Mouse (Mus musculus) embryonic facial prominence, embryonic 14.5 days (tissue): ENCODE measurements at regions not wholly inside any gene's neighbourhood (a gene's known extent, or its start where the extent isn't known, plus 50 kb on each side); places are given as distances from the start of the nearest gene placed in this dataset.
A peak's percentile ranks its signal among the peaks of the same experiment; 100 is the strongest.
"Not testable (repeated sequence)": the region's sequence is repeated elsewhere in the genome, so short reads cannot be mapped to it uniquely, and the experiment has no call there.

Experiments used
- ATAC-seq: fragments of 200-750 bp; cut with Nextera tagmentation; 2 replicates; pipeline ENCODE4 v1.8.0; 2017; ENCODE audit warnings: low read depth, moderate number of reproducible peaks, moderate TSS enrichment
- DNase-seq: peaks from one replicate; pipeline ENCODE4 v3.0.0-alpha.2; 2015; ENCODE audit warnings: low spot score
- H3K27ac ChIP-seq: fragments of 300-500 bp; sonication (generic); replicated peaks from 2 replicates; pipeline ENCODE4 v1.5.1; 2014; ENCODE audit warnings: low read depth, mild to moderate bottlenecking, low read length, moderate library complexity
- H3K27me3 ChIP-seq: fragments of 300-500 bp; sonication (generic); replicated peaks from 2 replicates; pipeline ENCODE4 v1.6.1; 2014; ENCODE audit warnings: low read length; ENCODE audit not compliant: control insufficient read depth, insufficient read depth
- H3K36me3 ChIP-seq: fragments of 300-500 bp; sonication (generic); 2 replicates; pipeline ENCODE4 v1.6.1; 2014; ENCODE audit warnings: low read length, mixed read lengths; ENCODE audit not compliant: control insufficient read depth, insufficient read depth
- H3K4me1 ChIP-seq: fragments of 300-500 bp; sonication (generic); 2 replicates; pipeline ENCODE4 v1.6.1; 2014; ENCODE audit warnings: antibody characterized with exemption, low read length; ENCODE audit not compliant: control insufficient read depth, insufficient read depth
- H3K4me2 ChIP-seq: fragments of 300-500 bp; sonication (generic); 2 replicates; pipeline ENCODE4 v1.6.1; 2014; ENCODE audit warnings: low read depth, mild to moderate bottlenecking, low read length, moderate library complexity, mixed read lengths
- H3K4me3 ChIP-seq: fragments of 300-500 bp; sonication (generic); 2 replicates; pipeline ENCODE4 v1.5.1; 2014; ENCODE audit warnings: low read depth, mild to moderate bottlenecking, low read length
- H3K9ac ChIP-seq: fragments of 300-500 bp; sonication (generic); 2 replicates; pipeline ENCODE4 v1.6.1; 2014; ENCODE audit warnings: low read depth, mild to moderate bottlenecking, low read length, moderate library complexity, mixed read lengths
- H3K9me3 ChIP-seq: fragments of 300-500 bp; sonication (generic); 2 replicates; pipeline ENCODE4 v1.6.1; 2016; ENCODE audit warnings: low read length; ENCODE audit not compliant: control insufficient read depth
- WGBS: fragments of 180-500 bp; shearing (Covaris S2); extraction: QIAGEN DNeasy Blood & Tissue Kit; methylation state at CpG from one replicate; pipeline ENCODE4 v1.1.7; 2014; 5-methylcytosine and 5-hydroxymethylcytosine counted together

DNA sequence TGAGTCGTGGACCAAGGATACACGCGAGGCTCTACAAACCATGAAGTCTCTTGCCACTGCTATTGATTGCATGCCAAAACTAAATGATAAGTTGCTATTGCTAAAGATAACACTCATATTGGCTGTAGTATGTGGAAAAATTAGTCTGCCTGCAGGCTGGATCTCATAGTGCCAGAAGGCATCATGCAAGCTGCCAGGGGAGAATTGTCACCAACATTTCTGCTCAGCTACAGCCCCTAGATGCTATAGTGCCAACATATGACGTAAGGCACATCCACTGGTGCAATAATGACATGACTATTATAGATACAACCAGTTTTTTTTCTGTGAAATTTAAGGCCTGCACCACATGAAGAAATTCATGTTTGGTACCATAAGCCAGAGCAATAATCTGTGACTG, 427.1 kb downstream of the Dad1 start:
- no peaks in the 10 kb centered on the region for H3K36me3 ChIP-seq
- H3K27me3 ChIP-seq = no peaks in the 10 kb centered on the region
- no peak overlapping the region for H3K9ac ChIP-seq
- WGBS = 81% methylated on average over 4 of the region's 4 CpGs
- H3K9me3 ChIP-seq = no peaks in the 10 kb centered on the region
- H3K4me2 ChIP-seq = no peak overlapping the region
- no peak overlapping the region for H3K27ac ChIP-seq
- DNase-seq (no peak), ATAC-seq (no peak)
- no peak overlapping the region for H3K4me3 ChIP-seq
- H3K4me1 ChIP-seq = no peaks in the 10 kb centered on the region

- 7% methylated on average over 3 of the region's 3 CpGs for WGBS
Observed at GRCm38 (mm10) chr14:53806231-53806630, 447.7 kb downstream of the Dad1 start.

GRCm38 (mm10) chr14:53803698-53804620, 449.9 kb downstream of the Dad1 start:
- H3K27me3 ChIP-seq = no peaks in the 10 kb centered on the region
- no peak overlapping the region for H3K4me3 ChIP-seq
- H3K27ac ChIP-seq = no peak overlapping the region
- H3K9me3 ChIP-seq = no peaks in the 10 kb centered on the region
- no peaks in the 10 kb centered on the region for H3K36me3 ChIP-seq
- DNase-seq (peak; percentile 88), ATAC-seq (peak; percentile 62; the same call in 1 of the 2 replicates)
- WGBS = 20% methylated on average over 17 of the region's 17 CpGs
- no peak overlapping the region for H3K9ac ChIP-seq
- H3K4me1 ChIP-seq = no peaks in the 10 kb centered on the region
- H3K4me2 ChIP-seq = peak overlapping the region; percentile 43

More at GRCm38 (mm10) chr14:53806231-53806630, 447.7 kb downstream of the Dad1 start:
- Histone ChIP-seq H3K27me3 (no peaks in the 10 kb centered on the region), H3K4me3 (no peak overlapping the region), H3K27ac (no peak overlapping the region), H3K36me3 (no peaks in the 10 kb centered on the region), H3K4me1 (no peaks in the 10 kb centered on the region), H3K4me2 (no peak overlapping the region), H3K9ac (no peak overlapping the region), H3K9me3 (no peaks in the 10 kb centered on the region)
- ATAC-seq (no peak), DNase-seq (peak; percentile 74)

GRCm38 (mm10) chr14:53802547-53802946, 451.4 kb downstream of the Dad1 start:
- Histone ChIP-seq H3K4me1 (no peaks in the 10 kb centered on the region), H3K9ac (no peak overlapping the region), H3K36me3 (no peaks in the 10 kb centered on the region), H3K4me2 (no peak overlapping the region), H3K4me3 (no peak overlapping the region), H3K27me3 (no peaks in the 10 kb centered on the region), H3K27ac (no peak overlapping the region), H3K9me3 (no peaks in the 10 kb centered on the region)
- no peak for ATAC-seq
- 87% methylated on average over 3 of the region's 3 CpGs for WGBS
- no peak for DNase-seq

- WGBS = 80% methylated on average over 11 of the region's 11 CpGs
- Histone ChIP-seq H3K4me3 (no peak overlapping the region), H3K9me3 (no peaks in the 10 kb centered on the region), H3K27ac (no peak overlapping the region), H3K27me3 (no peaks in the 10 kb centered on the region), H3K4me2 (no peak overlapping the region), H3K4me1 (no peaks in the 10 kb centered on the region), H3K9ac (no peak overlapping the region), H3K36me3 (no peaks in the 10 kb centered on the region)
- DNase-seq (no peak), ATAC-seq (no peak)
Observed at GRCm38 (mm10) chr14:53800508-53801136, 453.3 kb downstream of the Dad1 start.

- H3K9me3 ChIP-seq, H3K27me3 ChIP-seq, ATAC-seq, H3K4me3 ChIP-seq, H3K4me1 ChIP-seq, H3K27ac ChIP-seq, DNase-seq, H3K36me3 ChIP-seq, H3K4me2 ChIP-seq, H3K9ac ChIP-seq: not testable (repeated sequence)
- WGBS = 38% methylated on average over 1 of the region's 1 CpGs
Observed at GRCm38 (mm10) chr14:53795160-53795559, 458.7 kb downstream of the Dad1 start.

- no peaks in the 10 kb centered on the region for H3K4me1 ChIP-seq
- no peak overlapping the region for H3K4me3 ChIP-seq
- no peaks in the 10 kb centered on the region for H3K27me3 ChIP-seq
- no peaks in the 10 kb centered on the region for H3K9me3 ChIP-seq
- no peak for ATAC-seq
- 83% methylated on average over 5 of the region's 5 CpGs for WGBS
- H3K4me2 ChIP-seq = no peak overlapping the region
- no peak for DNase-seq
- no peak overlapping the region for H3K9ac ChIP-seq
- H3K36me3 ChIP-seq = no peaks in the 10 kb centered on the region
- H3K27ac ChIP-seq = no peak overlapping the region
Observed at GRCm38 (mm10) chr14:53794527-53794926, 459.4 kb downstream of the Dad1 start.

- H3K36me3 ChIP-seq, H3K4me2 ChIP-seq, DNase-seq, H3K9me3 ChIP-seq, H3K27me3 ChIP-seq, ATAC-seq, H3K27ac ChIP-seq, H3K4me1 ChIP-seq, H3K4me3 ChIP-seq, H3K9ac ChIP-seq: not testable (repeated sequence)
- WGBS = 67% methylated on average over 1 of the region's 1 CpGs
Observed at GRCm38 (mm10) chr14:53792432-53792831, 461.5 kb downstream of the Dad1 start.
